Mouse (Mus musculus): Measurements from ENCODE around the gene Prdm5. TPM values are rescaled to one million over a fixed set of nuclear protein-coding genes. Genes with fewer than 3 reads are reported as not detected.

Gene Prdm5
- total RNA-seq, 2 experiments from 2014 or later: 17.9 to 18.3 TPM

DNA sequence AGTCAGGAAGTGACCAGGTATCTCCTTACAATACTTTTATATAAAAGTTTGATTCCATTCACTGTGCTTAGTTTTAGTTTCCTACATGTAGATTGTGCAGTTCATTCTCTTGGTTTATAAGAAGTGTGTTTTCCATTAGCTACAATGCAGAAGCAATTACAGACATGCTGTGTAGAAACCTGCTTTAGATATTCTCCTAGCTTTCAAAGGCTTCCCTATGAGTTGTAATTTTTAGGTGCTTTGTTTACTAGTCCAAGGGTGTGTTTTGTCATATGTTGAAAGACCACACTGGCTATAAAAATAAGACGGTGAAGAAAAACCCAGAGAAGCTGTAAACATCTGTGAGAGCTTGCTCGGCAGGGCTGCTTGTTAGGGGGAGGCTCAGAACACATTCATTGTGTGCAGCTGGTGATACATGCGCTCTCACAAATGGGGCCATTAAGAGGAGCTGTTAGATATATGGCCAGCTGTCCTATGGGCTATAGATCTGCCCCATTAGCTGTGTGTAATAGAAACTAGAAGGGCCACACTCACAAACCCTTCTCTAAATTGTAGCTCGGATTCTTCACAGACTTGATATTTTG, 144.8 kb downstream of the Prdm5 start:
- ATAC-seq (replicated peaks; ENCODE audit: poor library complexity, severe bottlenecking): no peak

- no peak for ATAC-seq (replicated peaks; ENCODE audit: poor library complexity, severe bottlenecking)
Observed at GRCm38 (mm10) chr6:65925737-65926333, 147.0 kb downstream of the Prdm5 start.

DNA sequence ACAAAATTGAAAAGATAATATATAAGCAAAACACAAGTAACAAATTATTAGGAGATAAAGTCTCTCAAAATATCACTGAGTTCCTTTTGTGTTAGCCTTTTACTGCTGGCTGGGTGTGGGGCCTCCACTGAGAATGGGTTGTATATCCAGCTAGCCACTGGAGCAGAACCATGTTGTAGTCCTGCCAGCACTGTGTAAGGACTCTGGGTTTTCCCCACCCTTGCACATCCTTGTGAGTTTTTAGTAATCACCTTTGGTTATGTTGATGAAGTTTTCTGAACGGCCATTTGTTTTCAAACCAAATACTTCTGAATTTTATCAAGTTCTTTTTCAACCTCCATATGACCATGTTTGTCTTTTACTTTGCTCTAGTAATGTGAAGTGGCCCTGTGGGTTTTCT, 151.7 kb downstream of the Prdm5 start:
- ATAC-seq (replicated peaks; ENCODE audit: poor library complexity, severe bottlenecking): no peak

- ATAC-seq (replicated peaks; ENCODE audit: poor library complexity, severe bottlenecking): no peak
Observed at GRCm38 (mm10) chr6:65932776-65933175, 154.0 kb downstream of the Prdm5 start.

GRCm38 (mm10) chr6:65933177-65933576, 154.4 kb downstream of the Prdm5 start:
- ATAC-seq (replicated peaks; ENCODE audit: poor library complexity, severe bottlenecking): no peak

DNA sequence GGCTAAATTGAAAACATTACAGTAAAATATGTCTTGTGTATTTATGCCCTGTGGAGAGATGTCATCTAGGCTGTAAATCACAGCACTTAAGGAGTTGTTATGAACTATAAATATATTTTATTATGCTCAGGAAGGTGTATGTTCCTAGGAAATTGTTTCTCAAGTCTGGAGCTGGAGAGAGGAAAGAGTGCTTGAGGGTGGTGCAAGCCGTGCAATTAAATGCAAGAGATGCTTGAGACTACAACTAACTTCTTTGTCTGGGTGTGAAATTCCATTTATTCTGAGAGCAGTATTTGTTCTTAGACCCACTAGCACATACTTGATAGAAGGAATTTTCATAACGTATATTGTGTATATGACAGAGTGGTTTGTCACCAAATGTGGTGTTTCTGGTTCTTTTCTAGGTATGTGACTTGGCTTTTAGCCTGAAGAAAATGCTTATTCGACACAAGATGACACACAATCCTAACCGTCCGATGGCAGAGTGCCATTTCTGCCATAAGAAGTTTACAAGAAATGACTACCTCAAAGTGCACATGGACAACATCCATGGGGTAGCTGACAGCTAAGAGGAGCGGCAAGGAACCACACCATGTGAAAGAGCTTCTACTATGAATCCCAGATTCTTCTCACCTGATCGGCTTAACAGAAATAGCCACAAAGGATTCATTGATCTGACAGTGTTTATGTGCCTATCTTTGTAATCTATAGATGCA, 156.9 kb downstream of the Prdm5 start:
- no peak for ATAC-seq (replicated peaks; ENCODE audit: poor library complexity, severe bottlenecking)

- ATAC-seq (replicated peaks; ENCODE audit: poor library complexity, severe bottlenecking): no peak
Observed at GRCm38 (mm10) chr6:65950492-65950891, 171.7 kb downstream of the Prdm5 start.

DNA sequence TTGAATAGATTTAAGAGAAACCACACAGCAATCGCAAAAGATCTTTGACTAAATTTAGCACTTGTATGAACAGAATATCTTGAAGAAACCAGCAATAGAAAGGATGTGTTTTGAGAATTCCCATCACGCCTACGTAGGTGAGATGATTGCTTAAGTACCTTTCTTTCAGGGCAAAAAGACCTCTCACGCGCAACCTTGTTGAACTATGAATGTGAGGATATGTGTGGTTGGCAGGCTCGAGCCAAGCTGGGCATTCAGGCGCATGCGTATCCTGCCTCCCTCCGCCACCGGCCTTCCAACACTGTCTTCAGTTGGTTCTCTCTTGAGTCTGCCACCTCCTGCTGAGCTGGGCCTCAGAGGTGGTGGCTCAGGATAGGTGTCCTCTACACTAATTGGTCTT, 173.5 kb downstream of the Prdm5 start, which contains the start of gene 4930544G11Rik:
Gene 4930544G11Rik (plus strand): TSS at position 301 of the 400 bp plus-strand sequence.
- ATAC-seq (replicated peaks; ENCODE audit: poor library complexity, severe bottlenecking): no peak

DNA sequence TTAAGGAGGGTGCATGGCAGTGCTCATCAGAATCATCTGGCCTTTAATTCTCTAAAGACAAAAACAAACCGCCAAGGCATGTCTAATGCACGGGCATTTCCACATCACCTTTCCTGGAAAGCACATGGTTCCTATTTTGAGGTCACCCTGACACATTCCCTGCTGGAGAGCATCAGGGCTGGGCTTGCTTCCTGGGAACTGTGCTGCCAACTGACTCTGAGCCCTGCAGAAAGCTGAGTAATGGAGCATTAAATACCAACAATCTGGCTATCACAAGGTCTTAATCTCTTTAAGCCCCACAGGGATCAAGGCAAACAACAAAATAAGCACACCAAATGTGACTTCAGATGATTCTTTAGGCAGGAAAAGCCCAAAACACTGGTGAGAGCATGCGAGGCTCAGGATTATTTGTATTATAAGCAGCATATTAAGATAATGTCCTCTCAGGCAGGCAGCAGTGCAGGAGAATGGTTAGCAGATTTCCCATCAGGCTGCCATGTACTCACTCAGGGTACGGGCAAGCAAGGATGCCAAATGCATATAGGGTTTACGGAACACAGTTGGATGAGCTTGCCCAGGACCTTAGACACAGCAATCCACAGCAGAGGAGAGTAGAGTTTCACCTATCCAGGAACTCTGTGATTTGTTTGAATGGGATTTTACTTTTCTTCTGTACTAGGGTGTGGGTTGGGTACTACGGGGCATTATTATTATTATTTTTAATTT, 190.8 kb downstream of the Prdm5 start:
- no peak for ATAC-seq (replicated peaks; ENCODE audit: poor library complexity, severe bottlenecking)

GRCm38 (mm10) chr6:65970410-65970809, 191.6 kb downstream of the Prdm5 start:
- no peak for ATAC-seq (replicated peaks; ENCODE audit: poor library complexity, severe bottlenecking)

Other genes starting within 250 kb of the Prdm5 start
- gene Ndnf, start 107.4 kb upstream of the Prdm5 start, total RNA-seq (2014; fragmentation: Nextera tagmentation): not detected in 2 replicates
- gene Ndnf, start 107.4 kb upstream of the Prdm5 start, total RNA-seq (2017): 0.05 TPM in 1 of 2 replicates, not detected in the other
- not detected in 2 replicates for gene 4930544G11Rik, start 173.6 kb downstream of the Prdm5 start, total RNA-seq (2014; fragmentation: Nextera tagmentation)
- gene 4930544G11Rik, start 173.6 kb downstream of the Prdm5 start, total RNA-seq (2017): not detected in 2 replicates

All from granulocyte monocyte progenitor cell, adult 5-6 weeks (primary cell).